Mouse (Mus musculus): ENCODE results near the gene Armh3. TPM values are rescaled to one million over a fixed set of nuclear protein-coding genes. Genes with fewer than 3 reads are reported as not detected.

The Armh3 gene
- polyA plus RNA-seq, 1 experiment, result 11.2 TPM

GRCm38 (mm10) chr19:46040149-46040902 lies 42.0 kb upstream of the Armh3 start:
- H3K4me3 ChIP-seq (ENCODE audit: control insufficient read depth, insufficient read depth, low read length), result peak overlapping the region; percentile 99
- H3K27me3 ChIP-seq (ENCODE audit: control insufficient read depth, insufficient read depth, low read length), result no peaks in the 10 kb centered on the region
- H3K36me3 ChIP-seq (ENCODE audit: control insufficient read depth, insufficient read depth, low read length), result peaks cover 10% of the 10 kb centered on the region
- 14% methylated on average over 14 of the region's 14 CpGs for WGBS
- H3K27ac ChIP-seq (ENCODE audit: control insufficient read depth, insufficient read depth, low read length), result peak overlapping the region; percentile 97
- peaks cover 53% of the 10 kb centered on the region for H3K4me1 ChIP-seq (replicated peaks; ENCODE audit: control insufficient read depth, insufficient read depth, low read length)
- TF ChIP-seq CTCF (IDR thresholded peaks at IDR 0.05; ENCODE audit: borderline replicate concordance, control insufficient read depth, extremely low read depth, insufficient read depth, low read length, poor library complexity) (no peak), POLR2A (IDR thresholded peaks at IDR 0.05; ENCODE audit: control insufficient read depth, extremely low read depth, insufficient read depth, low read length, poor library complexity) (no peak)
- DNase-seq, result peak; percentile 65

- peak overlapping the region; percentile 99 for H3K4me3 ChIP-seq (ENCODE audit: control insufficient read depth, insufficient read depth, low read length)
- peaks cover 53% of the 10 kb centered on the region for H3K4me1 ChIP-seq (replicated peaks; ENCODE audit: control insufficient read depth, insufficient read depth, low read length)
- peaks cover 19% of the 10 kb centered on the region for H3K36me3 ChIP-seq (ENCODE audit: control insufficient read depth, insufficient read depth, low read length)
- no peaks in the 10 kb centered on the region for H3K27me3 ChIP-seq (ENCODE audit: control insufficient read depth, insufficient read depth, low read length)
- H3K27ac ChIP-seq (ENCODE audit: control insufficient read depth, insufficient read depth, low read length), result peak overlapping the region; percentile 97
- DNase-seq, result peak; percentile 95
- 2% methylated on average over 30 of the region's 30 CpGs for WGBS
- TF ChIP-seq POLR2A (IDR thresholded peaks at IDR 0.05; ENCODE audit: control insufficient read depth, extremely low read depth, insufficient read depth, low read length, poor library complexity) (peak; percentile 95), CTCF (IDR thresholded peaks at IDR 0.05; ENCODE audit: borderline replicate concordance, control insufficient read depth, extremely low read depth, insufficient read depth, low read length, poor library complexity) (no peak)
Observed at GRCm38 (mm10) chr19:46039478-46039877, 41.2 kb upstream of the Armh3 start.

GRCm38 (mm10) chr19:46038851-46039260 lies 40.6 kb upstream of the Armh3 start:
- 3% methylated on average over 17 of the region's 17 CpGs for WGBS
- DNase-seq, result peak; percentile 45
- peaks cover 25% of the 10 kb centered on the region for H3K36me3 ChIP-seq (ENCODE audit: control insufficient read depth, insufficient read depth, low read length)
- TF ChIP-seq CTCF (IDR thresholded peaks at IDR 0.05; ENCODE audit: borderline replicate concordance, control insufficient read depth, extremely low read depth, insufficient read depth, low read length, poor library complexity), result no peak
- no peak for TF ChIP-seq POLR2A (IDR thresholded peaks at IDR 0.05; ENCODE audit: control insufficient read depth, extremely low read depth, insufficient read depth, low read length, poor library complexity)
- H3K4me3 ChIP-seq (ENCODE audit: control insufficient read depth, insufficient read depth, low read length), result peak overlapping the region; percentile 99
- H3K27ac ChIP-seq (ENCODE audit: control insufficient read depth, insufficient read depth, low read length), result peak overlapping the region; percentile 71
- H3K27me3 ChIP-seq (ENCODE audit: control insufficient read depth, insufficient read depth, low read length), result no peaks in the 10 kb centered on the region; the same call in 1 of the 2 replicates
- peaks cover 48% of the 10 kb centered on the region for H3K4me1 ChIP-seq (replicated peaks; ENCODE audit: control insufficient read depth, insufficient read depth, low read length)

- H3K4me1 ChIP-seq (replicated peaks; ENCODE audit: control insufficient read depth, insufficient read depth, low read length), result peaks cover 43% of the 10 kb centered on the region
- under 1% methylated on average over 13 of the region's 13 CpGs for WGBS
- TF ChIP-seq POLR2A (IDR thresholded peaks at IDR 0.05; ENCODE audit: control insufficient read depth, extremely low read depth, insufficient read depth, low read length, poor library complexity) (no peak), CTCF (IDR thresholded peaks at IDR 0.05; ENCODE audit: borderline replicate concordance, control insufficient read depth, extremely low read depth, insufficient read depth, low read length, poor library complexity) (no peak)
- peak overlapping the region; percentile 71 for H3K27ac ChIP-seq (ENCODE audit: control insufficient read depth, insufficient read depth, low read length)
- H3K36me3 ChIP-seq (ENCODE audit: control insufficient read depth, insufficient read depth, low read length), result peaks cover 32% of the 10 kb centered on the region
- peak; percentile 64 for DNase-seq
- peak overlapping the region; percentile 99 for H3K4me3 ChIP-seq (ENCODE audit: control insufficient read depth, insufficient read depth, low read length)
- H3K27me3 ChIP-seq (ENCODE audit: control insufficient read depth, insufficient read depth, low read length), result no peaks in the 10 kb centered on the region; the same call in 1 of the 2 replicates
Observed at GRCm38 (mm10) chr19:46037925-46038850, 39.9 kb upstream of the Armh3 start.

- Histone ChIP-seq H3K27me3 (ENCODE audit: control insufficient read depth, insufficient read depth, low read length) (no peaks in the 10 kb centered on the region; the same call in 1 of the 2 replicates), H3K27ac (ENCODE audit: control insufficient read depth, insufficient read depth, low read length) (peak overlapping the region; percentile 71), H3K4me3 (ENCODE audit: control insufficient read depth, insufficient read depth, low read length) (peak overlapping the region; percentile 99), H3K4me1 (replicated peaks; ENCODE audit: control insufficient read depth, insufficient read depth, low read length) (peaks cover 36% of the 10 kb centered on the region), H3K36me3 (ENCODE audit: control insufficient read depth, insufficient read depth, low read length) (peaks cover 40% of the 10 kb centered on the region)
- DNase-seq, result peak; percentile 76
- WGBS, result 35% methylated on average over 6 of the region's 6 CpGs
- TF ChIP-seq POLR2A (IDR thresholded peaks at IDR 0.05; ENCODE audit: control insufficient read depth, extremely low read depth, insufficient read depth, low read length, poor library complexity) (no peak), CTCF (IDR thresholded peaks at IDR 0.05; ENCODE audit: borderline replicate concordance, control insufficient read depth, extremely low read depth, insufficient read depth, low read length, poor library complexity) (no peak)
Observed at GRCm38 (mm10) chr19:46037243-46037924, 39.1 kb upstream of the Armh3 start.

Measured in thymus, adult 2 months (tissue).